Mouse (Mus musculus) adipose tissue, adult 10 weeks (tissue): Measurements from ENCODE around the gene Gm7324. TPM values are rescaled to one million over a fixed set of nuclear protein-coding genes. Genes with fewer than 3 reads are reported as not detected.

Experiments
- polyA plus RNA-seq: library from polyadenylated mRNA; stranded (reverse); fragments of 350-450 nt; fragmentation: Illumina TruSeq; extraction: RNeasy Lipid Tissue Mini Kit (QIAGEN cat#74804); gene quantifications from one replicate; pipeline ENCODE4 v1.2.3, GENCODE M21; 2014; ENCODE audit warnings: low read depth, low replicate concordance

The Gm7324 gene
- 1.3 TPM for polyA plus RNA-seq

DNA sequence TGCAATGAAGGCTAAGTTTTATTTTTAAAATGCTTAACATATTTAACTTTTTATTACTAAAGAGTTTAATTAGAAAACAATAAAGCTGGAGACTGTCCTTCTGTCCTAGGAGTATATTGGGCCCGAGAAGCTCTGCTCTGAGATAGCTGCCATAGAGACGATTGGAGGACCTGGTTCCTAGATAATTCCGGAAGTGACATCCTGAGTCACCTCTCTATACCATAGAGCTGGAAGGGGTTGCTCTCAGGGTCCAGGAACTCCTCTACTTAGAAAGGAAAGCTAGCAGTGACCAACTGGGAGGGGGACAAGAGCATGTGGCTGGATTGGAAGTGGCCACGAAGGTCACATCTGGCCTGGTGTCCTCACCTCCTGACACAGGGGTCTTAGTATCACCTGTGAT is at the start of gene Gm7324:
Gm7324 (plus strand) TSS at position 208 of the 400 bp plus-strand sequence.

DNA sequence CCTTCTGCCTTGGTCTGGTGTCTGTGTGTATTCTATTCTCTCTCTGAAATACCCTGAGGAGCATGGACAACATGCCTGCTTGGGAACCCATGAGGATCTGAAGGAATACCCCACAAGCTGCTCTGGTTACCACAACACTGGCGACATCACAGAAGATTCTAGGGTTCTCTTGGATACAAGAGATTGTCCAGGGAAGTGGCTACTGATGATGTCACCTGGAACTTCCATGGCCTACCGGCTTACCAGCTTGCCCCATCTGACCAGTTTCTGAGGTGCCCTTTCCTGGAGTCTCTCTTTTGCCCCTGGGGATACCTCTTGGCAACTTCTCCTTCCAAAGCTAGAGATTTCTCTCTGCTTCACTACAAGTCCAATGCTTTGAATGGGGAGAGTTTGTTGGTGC is 20.5 kb upstream of the Gm7324 start, which contains the start of gene Gm8165:
Gm8165 (minus strand) TSS at position 101 of the 400 bp plus-strand sequence.

DNA sequence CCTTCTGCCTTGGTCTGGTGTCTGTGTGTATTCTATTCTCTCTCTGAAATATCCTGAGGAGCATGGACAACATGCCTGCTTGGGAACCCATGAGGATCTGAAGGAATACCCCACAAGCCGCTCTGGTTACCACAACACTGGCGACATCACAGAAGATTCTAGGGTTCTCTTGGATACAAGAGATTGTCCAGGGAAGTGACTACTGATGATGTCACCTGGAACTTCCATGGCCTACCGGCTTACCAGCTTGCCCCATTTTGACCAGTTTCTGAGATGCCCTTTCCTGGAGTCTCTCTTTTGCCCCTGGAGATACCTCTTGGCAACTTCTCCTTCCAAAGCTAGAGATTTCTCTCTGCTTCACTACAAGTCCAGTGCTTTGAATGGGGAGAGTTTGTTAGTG is 29.8 kb downstream of the Gm7324 start, which contains the start of gene Gm16506:
Gm16506 (minus strand) TSS at position 101 of the 400 bp plus-strand sequence.

DNA sequence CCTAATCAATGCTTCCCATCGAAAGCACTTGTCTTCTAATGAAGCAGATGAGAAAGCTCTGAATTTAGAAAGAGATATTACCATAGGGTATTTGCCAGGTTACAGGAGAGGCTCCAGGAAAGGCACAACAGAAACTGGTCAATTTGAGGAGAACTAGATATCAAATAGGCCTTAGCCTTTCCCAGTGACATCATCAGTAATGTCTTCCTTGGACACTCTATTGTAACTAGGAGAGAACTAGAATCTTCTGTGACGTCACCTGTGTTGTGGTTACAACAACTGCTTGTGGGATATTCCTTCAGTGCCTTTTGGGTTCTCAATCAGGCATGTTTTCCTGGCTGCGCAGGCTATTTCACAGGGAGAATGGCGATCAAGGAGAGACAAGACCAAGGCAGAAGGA is 49.9 kb downstream of the Gm7324 start, which contains the start of gene Gm6526:
Gm6526 (plus strand) TSS at position 301 of the 400 bp plus-strand sequence.

Other genes starting within 250 kb of the Gm7324 start
- gene Gm5799, start 154.3 kb upstream of the Gm7324 start, polyA plus RNA-seq, result 0.77 TPM
- not detected for gene Gm17654, start 118.7 kb upstream of the Gm7324 start, polyA plus RNA-seq
- 0.84 TPM for gene Gm10375, start 89.8 kb upstream of the Gm7324 start, polyA plus RNA-seq
- gene Gm8165, start 20.6 kb upstream of the Gm7324 start, polyA plus RNA-seq, result not detected
- gene Gm16506, start 29.7 kb downstream of the Gm7324 start, polyA plus RNA-seq, result not detected
- gene Gm6526, start 50.0 kb downstream of the Gm7324 start, polyA plus RNA-seq, result not detected
- gene Gm8180, start 86.9 kb downstream of the Gm7324 start, polyA plus RNA-seq, result not detected
- 0.79 TPM for gene Ear1, start 177.7 kb downstream of the Gm7324 start, polyA plus RNA-seq
- gene Ear10, start 225.7 kb downstream of the Gm7324 start, polyA plus RNA-seq, result not detected
- 2.6 TPM for gene Gm8113, start 227.6 kb downstream of the Gm7324 start, polyA plus RNA-seq